Mouse (Mus musculus) heart, embryonic 16.5 days (tissue): ENCODE data around the gene Tgif1. TPM values are rescaled to one million over a fixed set of nuclear protein-coding genes. Genes with fewer than 3 reads are reported as not detected.

Experiments
- ATAC-seq: fragments of 200-750 bp; cut with Nextera tagmentation; replicated peaks from 2 replicates; pipeline ENCODE4 v1.8.0; 2017; ENCODE audit warnings: moderate number of reproducible peaks; ENCODE audit not compliant: insufficient read depth, low FRiP score; ENCODE audit errors: extremely low read depth
- H3K27ac ChIP-seq: fragments of 300-500 bp; sonication (generic); 2 replicates; pipeline ENCODE4 v1.5.1; 2014; ENCODE audit warnings: mild to moderate bottlenecking, low read length, control low read depth, moderate library complexity
- H3K27me3 ChIP-seq: fragments of 300-500 bp; sonication (generic); 2 replicates; pipeline ENCODE4 v1.6.1; 2014; ENCODE audit warnings: low read length, mixed read lengths; ENCODE audit not compliant: control insufficient read depth, insufficient read depth
- H3K36me3 ChIP-seq: fragments of 300-500 bp; sonication (generic); 2 replicates; pipeline ENCODE4 v1.6.1; 2014; ENCODE audit not compliant: control insufficient read depth, insufficient read depth
- H3K4me1 ChIP-seq: fragments of 300-500 bp; sonication (generic); 2 replicates; pipeline ENCODE4 v1.6.1; 2014; ENCODE audit warnings: low read length, mixed read lengths; ENCODE audit not compliant: control insufficient read depth, insufficient read depth
- H3K4me2 ChIP-seq: fragments of 300-500 bp; sonication (generic); 2 replicates; pipeline ENCODE4 v1.6.1; 2014; ENCODE audit warnings: low read depth, mild to moderate bottlenecking, control low read depth, low read length
- H3K4me3 ChIP-seq: fragments of 300-500 bp; sonication (generic); 2 replicates; pipeline ENCODE4 v1.5.1; 2014; ENCODE audit warnings: mild to moderate bottlenecking, control low read depth, low read length
- H3K9ac ChIP-seq: fragments of 300-500 bp; sonication (generic); 2 replicates; pipeline ENCODE4 v1.6.1; 2014; ENCODE audit warnings: low read length, control low read depth
- H3K9me3 ChIP-seq: fragments of 300-500 bp; sonication (generic); replicated peaks from 2 replicates; pipeline ENCODE4 v1.6.1; 2016; ENCODE audit warnings: low read length; ENCODE audit not compliant: control insufficient read depth
- WGBS: fragments of 180-500 bp; shearing (Covaris S2); extraction: QIAGEN DNeasy Blood & Tissue Kit; methylation state at CpG from one replicate; pipeline ENCODE4 v1.1.7; 2014; 5-methylcytosine and 5-hydroxymethylcytosine counted together
- polyA plus RNA-seq: library from polyadenylated mRNA; unstranded; fragments of >200 nt; fragmentation: Nextera tagmentation; extraction: Ambion mirVana; gene quantifications from 2 replicates; pipeline ENCODE4 v1.2.1, GENCODE M21; 2015

The Tgif1 gene
- polyA plus RNA-seq, 1 experiment from 2014 or later, result 20.7 TPM

DNA sequence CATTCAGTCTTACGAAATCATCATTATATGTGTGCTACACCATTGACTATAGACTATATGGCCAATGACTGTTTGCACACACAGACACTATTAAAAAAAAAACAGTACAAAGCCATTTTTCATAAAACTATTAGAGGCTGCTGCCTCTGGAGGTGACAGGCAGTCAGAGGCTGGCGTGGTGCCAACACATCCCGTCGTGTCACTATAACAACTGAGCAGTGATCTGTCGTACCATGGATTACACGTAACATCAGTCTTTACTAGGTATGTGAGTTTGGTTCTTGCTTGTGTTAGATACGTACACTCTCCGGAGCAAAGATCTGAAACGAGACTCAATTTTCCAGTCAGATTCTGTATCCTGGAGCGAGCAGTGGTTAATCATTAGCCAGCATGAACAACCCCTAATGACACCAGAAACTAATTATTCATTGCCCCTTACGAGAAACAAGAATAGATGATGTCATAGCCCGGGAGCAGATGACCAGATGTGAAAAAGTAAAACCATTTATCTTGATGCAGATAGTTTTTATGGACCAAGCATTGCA lies 3.6 kb upstream of the Tgif1 start:
- Histone ChIP-seq H3K4me3 (no peak overlapping the region), H3K9me3 (no peaks in the 10 kb centered on the region), H3K4me1 (peaks cover 5% of the 10 kb centered on the region), H3K27me3 (no peaks in the 10 kb centered on the region), H3K9ac (no peak overlapping the region), H3K4me2 (no peak overlapping the region), H3K36me3 (no peaks in the 10 kb centered on the region), H3K27ac (no peak overlapping the region)
- WGBS, result 63% methylated on average over 12 of the region's 12 CpGs
- no peak for ATAC-seq

- ATAC-seq, result no peak
- H3K9me3 ChIP-seq, result no peaks in the 10 kb centered on the region
- peak overlapping the region; percentile 99 for H3K4me2 ChIP-seq
- H3K9ac ChIP-seq, result peak overlapping the region; percentile 79
- no peaks in the 10 kb centered on the region for H3K27me3 ChIP-seq
- WGBS, result 33% methylated on average over 6 of the region's 6 CpGs
- peak overlapping the region; percentile 92 for H3K27ac ChIP-seq
- H3K4me1 ChIP-seq, result peaks cover 5% of the 10 kb centered on the region
- no peaks in the 10 kb centered on the region for H3K36me3 ChIP-seq
- peak overlapping the region; percentile 80 for H3K4me3 ChIP-seq
Observed at GRCm38 (mm10) chr17:70854021-70854420, 675 bp upstream of the Tgif1 start.

DNA sequence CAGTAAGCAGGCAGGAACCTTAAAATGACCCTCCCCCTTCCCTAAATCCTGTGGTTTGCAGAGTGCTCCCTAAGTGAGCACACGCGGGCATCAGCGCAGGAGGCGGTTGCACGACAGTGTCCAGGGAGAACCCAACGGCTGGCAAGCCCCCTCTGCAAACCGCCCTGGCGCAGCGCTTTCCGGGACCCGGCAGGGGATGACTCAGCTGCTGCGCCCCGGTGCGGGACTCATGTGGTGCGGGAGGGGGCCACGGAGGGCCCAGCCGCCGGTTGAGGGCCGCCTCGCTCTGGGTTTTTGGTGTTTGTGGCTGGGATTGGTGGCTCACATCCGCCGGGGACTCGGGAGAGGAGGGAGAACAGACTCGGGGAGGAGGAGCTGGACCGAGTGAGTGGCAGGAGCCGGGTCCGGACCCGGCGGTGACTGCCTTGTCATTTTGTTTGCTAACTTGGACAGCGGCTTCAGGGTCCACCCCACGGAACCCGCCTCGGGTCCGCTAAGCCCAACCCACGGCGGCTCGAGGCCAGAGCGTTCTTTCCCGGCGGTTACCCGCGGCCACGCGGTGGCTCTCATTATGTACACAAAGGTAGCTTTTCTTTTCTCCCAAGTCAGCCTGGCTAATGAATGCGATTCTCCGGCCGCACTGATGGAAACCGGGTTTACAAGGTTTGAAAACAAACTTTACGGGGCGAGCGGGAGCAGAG lies 510 bp downstream of the Tgif1 start:
- peak overlapping the region; percentile 80 for H3K4me3 ChIP-seq
- H3K4me1 ChIP-seq, result peaks cover 5% of the 10 kb centered on the region
- H3K4me2 ChIP-seq, result peak overlapping the region; percentile 99
- ATAC-seq, result peak; percentile 61
- H3K27ac ChIP-seq, result peak overlapping the region; percentile 92
- H3K36me3 ChIP-seq, result no peaks in the 10 kb centered on the region
- H3K27me3 ChIP-seq, result no peaks in the 10 kb centered on the region
- H3K9ac ChIP-seq, result peak overlapping the region; percentile 79
- under 1% methylated on average over 51 of the region's 51 CpGs for WGBS
- H3K9me3 ChIP-seq, result no peaks in the 10 kb centered on the region

- Histone ChIP-seq H3K4me2 (peak overlapping the region; percentile 99), H3K4me1 (peaks cover 5% of the 10 kb centered on the region), H3K36me3 (no peaks in the 10 kb centered on the region), H3K27ac (peak overlapping the region; percentile 92), H3K4me3 (peak overlapping the region; percentile 80), H3K9me3 (no peaks in the 10 kb centered on the region), H3K27me3 (no peaks in the 10 kb centered on the region), H3K9ac (peak overlapping the region; percentile 79)
- ATAC-seq, result no peak
- under 1% methylated on average over 29 of the region's 29 CpGs for WGBS
Observed at GRCm38 (mm10) chr17:70852011-70852685, 1.2 kb downstream of the Tgif1 start.

DNA sequence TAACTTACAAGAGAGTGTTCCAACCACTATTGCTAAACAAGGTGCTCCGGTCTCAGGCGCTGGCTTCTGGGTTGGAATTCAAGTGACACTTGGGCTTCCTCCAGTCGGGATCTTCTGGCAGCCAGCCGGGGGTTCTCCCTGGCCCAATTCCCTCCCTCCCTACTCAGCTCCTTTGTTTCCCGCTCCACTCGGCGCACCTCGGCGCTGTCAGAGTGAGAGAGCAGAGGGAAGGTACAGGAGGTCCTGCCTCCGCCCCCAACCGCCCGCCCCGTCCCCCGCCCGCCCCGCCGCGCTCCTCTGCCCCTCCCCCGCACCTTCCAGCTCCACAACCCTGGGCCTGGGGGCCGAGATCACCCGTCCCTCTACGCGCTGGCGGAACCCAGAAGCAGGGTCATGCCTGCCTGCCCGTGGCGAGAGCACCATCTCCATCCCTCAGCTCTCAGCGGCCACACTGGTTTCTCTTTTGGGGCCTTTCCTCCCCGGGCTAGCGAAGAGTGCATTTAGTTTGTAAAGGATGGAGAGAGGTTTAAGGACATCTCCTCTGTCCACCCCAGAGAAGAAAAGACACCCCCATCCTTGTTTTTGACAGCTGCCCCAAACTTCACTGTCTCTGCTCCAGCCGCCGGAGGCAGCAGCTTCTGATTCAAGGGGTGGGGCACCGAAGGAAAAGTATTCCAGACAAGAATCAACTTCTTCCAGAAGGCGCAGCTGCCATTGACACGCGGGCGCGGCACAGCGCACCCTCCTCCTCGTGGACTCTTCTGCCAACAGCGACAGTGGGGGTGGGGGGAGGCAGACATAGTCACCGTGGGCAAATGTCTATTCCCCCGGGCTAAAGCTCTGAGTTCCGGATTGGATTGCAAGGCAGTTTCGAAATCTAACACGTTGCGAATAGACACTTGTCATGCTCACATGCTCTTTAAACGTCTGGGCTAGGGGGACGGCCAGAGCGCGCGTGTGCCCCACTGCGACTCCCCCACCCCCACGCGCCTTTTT lies 2.1 kb downstream of the Tgif1 start:
- WGBS, result under 1% methylated on average over 52 of the region's 54 CpGs
- peak; percentile 54 for ATAC-seq
- Histone ChIP-seq H3K4me2 (peak overlapping the region; percentile 99), H3K4me1 (peaks cover 5% of the 10 kb centered on the region), H3K27ac (peak overlapping the region; percentile 92), H3K36me3 (no peaks in the 10 kb centered on the region), H3K4me3 (peak overlapping the region; percentile 80), H3K27me3 (no peaks in the 10 kb centered on the region), H3K9ac (peak overlapping the region; percentile 79), H3K9me3 (no peaks in the 10 kb centered on the region)

GRCm38 (mm10) chr17:70850233-70850995 lies 2.9 kb downstream of the Tgif1 start:
- peaks cover 10% of the 10 kb centered on the region for H3K4me1 ChIP-seq
- WGBS, result under 1% methylated on average over 40 of the region's 40 CpGs
- ATAC-seq, result no peak
- no peaks in the 10 kb centered on the region for H3K9me3 ChIP-seq
- H3K4me2 ChIP-seq, result peak overlapping the region; percentile 99
- peak overlapping the region; percentile 92 for H3K27ac ChIP-seq
- H3K27me3 ChIP-seq, result no peaks in the 10 kb centered on the region
- peak overlapping the region; percentile 79 for H3K9ac ChIP-seq
- peak overlapping the region; percentile 80 for H3K4me3 ChIP-seq
- no peaks in the 10 kb centered on the region for H3K36me3 ChIP-seq

DNA sequence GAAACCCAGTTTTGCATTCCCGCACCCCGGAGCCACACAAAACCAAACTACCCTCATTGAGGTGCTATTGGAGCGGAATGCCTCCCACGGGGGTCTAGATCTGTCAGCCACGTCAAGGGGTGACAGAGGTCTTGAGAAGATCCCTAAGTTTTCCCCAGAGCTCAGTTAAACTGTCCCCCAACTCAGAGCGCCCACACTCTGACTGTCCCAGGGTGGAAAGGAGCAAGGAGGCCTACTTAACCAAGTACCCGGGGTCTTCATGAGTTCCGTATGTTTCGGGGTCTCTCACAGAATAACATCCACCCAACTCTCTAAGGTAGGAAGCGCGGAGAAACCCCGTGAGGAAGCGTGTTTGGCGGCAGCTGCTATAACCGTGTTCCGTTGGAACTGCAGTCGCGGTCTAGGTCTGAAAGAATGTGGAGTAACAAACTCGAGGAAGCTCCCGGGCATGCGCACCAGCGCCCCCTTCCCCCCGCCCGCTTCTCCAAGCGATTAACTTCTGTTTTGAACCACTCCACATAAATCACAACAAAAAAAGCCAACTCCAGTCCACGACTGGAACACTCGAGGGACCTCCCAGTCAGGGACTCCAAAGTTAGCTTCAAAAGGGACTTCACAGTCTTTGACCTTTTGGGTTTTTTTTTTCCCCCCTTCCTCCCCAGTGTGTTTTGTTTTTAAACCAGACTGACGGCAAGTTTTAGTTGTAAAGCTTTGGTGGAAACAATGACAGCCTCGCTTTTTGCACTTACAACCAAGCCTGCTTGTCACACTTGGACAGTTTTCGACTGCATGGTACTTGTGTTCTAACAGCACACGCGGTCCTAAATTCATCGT lies 3.7 kb downstream of the Tgif1 start:
- ATAC-seq, result no peak
- Histone ChIP-seq H3K27ac (peak overlapping the region; percentile 92), H3K27me3 (no peaks in the 10 kb centered on the region), H3K36me3 (peaks cover 4% of the 10 kb centered on the region; the same call in 1 of the 2 replicates), H3K9me3 (no peaks in the 10 kb centered on the region), H3K9ac (peak overlapping the region; percentile 79), H3K4me3 (peak overlapping the region; percentile 80), H3K4me2 (peak overlapping the region; percentile 99), H3K4me1 (peaks cover 14% of the 10 kb centered on the region)
- WGBS, result 0% methylated on average over 33 of the region's 33 CpGs
